Mouse (Mus musculus): Measurements from ENCODE around the gene Baz2b.

DNA sequence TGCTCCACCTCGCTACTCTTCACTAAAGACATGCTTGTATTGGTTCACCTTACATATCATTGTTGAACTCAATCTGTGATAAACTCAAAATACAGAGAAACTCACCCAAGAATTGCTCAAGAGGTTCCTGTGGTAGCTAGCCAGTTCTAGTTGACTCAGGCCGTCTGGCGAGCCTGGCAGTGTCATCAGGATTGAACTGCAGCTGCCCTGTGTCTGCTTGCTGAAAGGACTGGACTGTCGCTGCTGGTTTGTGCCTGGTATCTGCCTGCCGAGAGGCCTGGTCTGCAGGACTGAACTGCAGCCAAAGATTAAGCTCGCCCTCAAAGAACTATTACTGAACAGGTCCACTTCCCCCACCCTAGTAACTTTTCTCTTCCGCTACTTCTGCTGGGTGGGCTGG, 313.2 kb downstream of the Baz2b start:
- TF ChIP-seq CTCF (conservative IDR thresholded peaks at IDR 0.05; ENCODE audit: low read length) (no peak), NANOG (IDR thresholded peaks at IDR 0.05; ENCODE audit: borderline replicate concordance, low read length) (no peak)
